Mouse (Mus musculus): ENCODE measurements around the gene Mapk7.

Mapk7 gene

GRCm38 (mm10) chr11:61490944-61491520 lies 3.2 kb downstream of the Mapk7 start:
- peak; percentile 45 to 52 for DNase-seq

- peak; percentile 61 to 74 for DNase-seq
Measured at GRCm38 (mm10) chr11:61489874-61490273, 4.3 kb downstream of the Mapk7 start.

- DNase-seq: peak; percentile 22 to 36
Measured at GRCm38 (mm10) chr11:61489085-61489484, 5.1 kb downstream of the Mapk7 start.

- peak; percentile 32 to 41 for DNase-seq
Measured at GRCm38 (mm10) chr11:61487936-61488335, 6.3 kb downstream of the Mapk7 start.

GRCm38 (mm10) chr11:61487401-61487800 lies 6.8 kb downstream of the Mapk7 start:
- peak; percentile 84 to 89 for DNase-seq

- DNase-seq: peak; percentile 57 to 77
Measured at GRCm38 (mm10) chr11:61486458-61487219, 7.6 kb downstream of the Mapk7 start.

GRCm38 (mm10) chr11:61485541-61486457 lies 8.4 kb downstream of the Mapk7 start:
- DNase-seq: peak; percentile 57 to 59

GRCm38 (mm10) chr11:61484613-61485540 lies 9.3 kb downstream of the Mapk7 start, which contains the start of gene Mfap4:
TSS of gene Mfap4 (plus strand) at chr11:61485431.
- peak; percentile 89 to 95 for DNase-seq

GRCm38 (mm10) chr11:61484256-61484612 lies 10.0 kb downstream of the Mapk7 start:
- DNase-seq: peak in 1 of 2 experiments; percentile 70

GRCm38 (mm10) chr11:61483226-61483845 lies 10.9 kb downstream of the Mapk7 start:
- peak; percentile 28 to 38 for DNase-seq

GRCm38 (mm10) chr11:61481239-61482090 lies 12.7 kb downstream of the Mapk7 start:
- peak; percentile 81 to 86 for DNase-seq

GRCm38 (mm10) chr11:61478788-61479187 lies 15.4 kb downstream of the Mapk7 start:
- peak in 1 of 2 experiments; percentile 2 for DNase-seq

GRCm38 (mm10) chr11:61477566-61478508 lies 16.4 kb downstream of the Mapk7 start:
- peak; percentile 60 to 61 for DNase-seq

GRCm38 (mm10) chr11:61476786-61477382 lies 17.3 kb downstream of the Mapk7 start:
- DNase-seq: peak; percentile 73 to 76

GRCm38 (mm10) chr11:61473630-61474029 lies 20.6 kb downstream of the Mapk7 start:
- DNase-seq: peak; percentile 8 to 23

GRCm38 (mm10) chr11:61470880-61471279 lies 23.3 kb downstream of the Mapk7 start:
- peak in 1 of 2 experiments; percentile 16 for DNase-seq

GRCm38 (mm10) chr11:61469317-61469917 lies 24.8 kb downstream of the Mapk7 start:
- peak; percentile 25 to 34 for DNase-seq

GRCm38 (mm10) chr11:61468534-61468933 lies 25.7 kb downstream of the Mapk7 start:
- peak; percentile 94 to 95 for DNase-seq

Measured in cerebellum, postnatal 10 days (tissue).